Mouse (Mus musculus) liver, adult 2 months (tissue): ENCODE data around the gene Lag3.

Experiments
- CTCF ChIP-seq: fragments of 200-500 bp; IDR thresholded peaks from 2 replicates; pipeline ENCODE4 v1.5.1; 2011; ENCODE audit warnings: low read depth, low read length, control low read depth
- POLR2A ChIP-seq: fragments of 200-500 bp; IDR thresholded peaks from 2 replicates; pipeline ENCODE4 v1.6.1; 2011; ENCODE audit warnings: low read length, control low read depth; ENCODE audit not compliant: insufficient read depth; ENCODE audit errors: extremely low read depth

DNA sequence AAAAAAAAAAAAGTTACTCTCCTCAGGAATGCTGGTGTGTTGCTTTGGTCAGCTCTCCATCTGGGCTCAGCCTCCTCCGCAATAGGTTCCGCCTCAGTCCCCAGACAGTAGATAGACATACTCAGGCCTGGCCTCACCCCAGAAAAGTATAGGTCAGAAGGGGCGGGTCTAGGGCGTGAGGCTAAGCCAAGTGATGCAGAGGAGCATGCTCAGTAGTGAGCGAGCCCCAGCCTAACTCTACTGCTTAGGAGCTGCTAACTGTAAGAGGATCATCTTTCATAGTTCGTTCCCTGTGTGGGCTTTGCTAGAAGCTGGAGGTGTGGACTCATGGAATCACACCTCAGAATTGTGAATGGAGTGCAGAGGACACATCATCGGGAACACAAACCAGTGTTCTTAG is 27.0 kb upstream of the Lag3 start:
- TF ChIP-seq CTCF: no peak
- TF ChIP-seq POLR2A: no peak
